Mouse (Mus musculus): ENCODE measurements around the gene Vmn1r79. TPM values are rescaled to one million over a fixed set of nuclear protein-coding genes. Genes with fewer than 3 reads are reported as not detected.

Gene Vmn1r79
- total and polyA plus RNA-seq, 3 experiments: not detected

DNA sequence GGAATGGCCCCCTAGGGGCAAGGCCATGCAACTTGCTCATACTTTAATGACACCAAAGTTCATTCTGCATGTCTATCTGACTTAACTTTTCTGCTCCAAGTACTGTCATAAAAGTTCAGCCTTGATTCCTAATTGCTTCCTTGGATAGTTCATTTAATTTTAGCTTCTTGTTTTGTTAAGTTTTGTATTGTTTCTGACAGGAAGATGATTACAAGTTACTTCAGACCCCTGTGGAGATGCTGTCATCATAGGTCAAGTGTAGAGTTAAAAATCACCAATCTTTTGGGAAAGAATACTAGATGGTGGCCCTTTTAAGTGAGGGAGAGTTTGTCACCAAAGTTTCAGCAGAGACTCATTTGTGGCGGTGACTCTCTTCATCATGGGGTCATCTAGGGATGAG lies 17.9 kb downstream of the Vmn1r79 start, which contains the start of gene Vmn1r80:
Vmn1r80 (plus strand) TSS at position 301 of the 400 bp plus-strand sequence.
- dilution Hi-C loops (cut with MboI; ENCODE audit: extremely low pct_ligation_motif_present, extremely low pct_unique_long_range_greater_than_20kb, low sequenced_read_pairs) (no loop called here), in situ Hi-C loops (cut with MboI; ENCODE audit: low pct_ligation_motif_present, low pct_unique_long_range_greater_than_20kb, low sequenced_read_pairs) (no loop called here)
- no peak within 1 kb of the TSS for H3K4me2 ChIP-seq (ENCODE audit: insufficient read depth, low read depth, poor library complexity, severe bottlenecking)
- H3K9ac ChIP-seq (ENCODE audit: insufficient read depth, low read depth): no peak within 1 kb of the TSS
- H3K27me3 ChIP-seq (replicated peaks): no peaks in the 10 kb centered on the region
- no peak within 1 kb of the TSS for H3K27ac ChIP-seq (ENCODE audit: insufficient read depth, low read depth)
- peaks cover 9% of the 10 kb centered on the region for H3K9me3 ChIP-seq (replicated peaks; ENCODE audit: low read length)
- no peak within 1 kb of the TSS for H3K4me3 ChIP-seq (replicated peaks in 1 of 3; ENCODE audit: low read depth in 2 of 3, low read length in 2 of 3, poor library complexity in 1 of 3)
- TF ChIP-seq MAZ (IDR thresholded peaks at IDR 0.05; ENCODE audit: low read depth, low read length) (no peak), POLR2AphosphoS2 (IDR thresholded peaks at IDR 0.05; ENCODE audit: low read depth, low read length) (no peak)
- DNase-seq (ENCODE audit: extremely low read depth): no peak
- H3K36me3 ChIP-seq (replicated peaks in 1 of 2; ENCODE audit: control insufficient read depth in 1 of 2, insufficient read depth in 1 of 2, low read length in 1 of 2): no peaks in the 10 kb centered on the region
- no peaks in the 10 kb centered on the region for H3K4me1 ChIP-seq (ENCODE audit: control insufficient read depth in 1 of 2, insufficient read depth in 2 of 2)
- no peaks in the 10 kb centered on the region for H3K79me2 ChIP-seq (replicated peaks; ENCODE audit: control insufficient read depth, extremely low read depth, insufficient read depth, poor library complexity, severe bottlenecking)

DNA sequence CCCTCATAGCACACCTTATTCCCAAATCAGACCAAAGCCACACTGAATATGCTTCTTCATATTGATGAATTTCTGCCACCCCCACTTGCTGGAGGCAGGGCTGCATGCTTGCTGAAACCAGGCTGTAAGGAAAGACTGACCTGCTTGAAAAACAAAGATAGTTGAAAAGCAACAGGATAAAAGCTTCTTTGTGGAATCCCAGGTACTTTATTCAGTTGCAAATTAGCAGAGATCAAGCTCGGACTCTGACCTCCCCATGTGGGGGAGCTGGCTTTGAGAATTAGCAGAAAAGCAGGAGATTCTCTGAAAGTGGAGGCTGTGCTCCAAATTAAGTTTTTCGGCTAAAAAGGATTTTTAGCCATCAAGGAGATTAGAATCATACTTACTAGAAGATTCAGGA lies 33.1 kb downstream of the Vmn1r79 start:
- in situ Hi-C loops (cut with MboI; ENCODE audit: low pct_ligation_motif_present, low pct_unique_long_range_greater_than_20kb, low sequenced_read_pairs) (no loop called here), dilution Hi-C loops (cut with MboI; ENCODE audit: extremely low pct_ligation_motif_present, extremely low pct_unique_long_range_greater_than_20kb, low sequenced_read_pairs) (no loop called here)
- Histone ChIP-seq H3K4me3 (replicated peaks in 1 of 3; ENCODE audit: low read depth in 2 of 3, low read length in 2 of 3, poor library complexity in 1 of 3) (no peak overlapping the region), H3K9me3 (replicated peaks; ENCODE audit: low read length) (peaks cover 3% of the 10 kb centered on the region), H3K4me2 (ENCODE audit: insufficient read depth, low read depth, poor library complexity, severe bottlenecking) (no peak overlapping the region), H3K9ac (ENCODE audit: insufficient read depth, low read depth) (no peak overlapping the region), H3K27me3 (replicated peaks) (no peaks in the 10 kb centered on the region), H3K36me3 (replicated peaks in 1 of 2; ENCODE audit: control insufficient read depth in 1 of 2, insufficient read depth in 1 of 2, low read length in 1 of 2) (no peaks in the 10 kb centered on the region), H3K79me2 (replicated peaks; ENCODE audit: control insufficient read depth, extremely low read depth, insufficient read depth, poor library complexity, severe bottlenecking) (no peaks in the 10 kb centered on the region), H3K27ac (ENCODE audit: insufficient read depth, low read depth) (no peak overlapping the region), H3K4me1 (ENCODE audit: control insufficient read depth in 1 of 2, insufficient read depth in 2 of 2) (no peaks in the 10 kb centered on the region)
- no peak for DNase-seq (ENCODE audit: extremely low read depth)
- TF ChIP-seq BHLHE40 (IDR thresholded peaks at IDR 0.05; ENCODE audit: low read depth, low read length) (no peak), SMC3 (IDR thresholded peaks at IDR 0.05; ENCODE audit: low read depth, low read length) (no peak), TCF12 (IDR thresholded peaks at IDR 0.05; ENCODE audit: low read depth, low read length) (no peak), SIN3A (IDR thresholded peaks at IDR 0.05; ENCODE audit: low read length) (no peak), USF2 (conservative IDR thresholded peaks at IDR 0.05; ENCODE audit: low read depth, low read length) (no peak), MAFK (IDR thresholded peaks at IDR 0.05; ENCODE audit: insufficient replicate concordance, low read length) (no peak), PAX5 (IDR thresholded peaks at IDR 0.05; ENCODE audit: low read length) (no peak), ETS1 (conservative IDR thresholded peaks at IDR 0.05; ENCODE audit: low read depth, low read length) (no peak), MAX (IDR thresholded peaks at IDR 0.05; ENCODE audit: low read length) (no peak), KAT2A (IDR thresholded peaks at IDR 0.05; ENCODE audit: insufficient replicate concordance, low read length) (no peak), CHD1 (IDR thresholded peaks at IDR 0.05; ENCODE audit: low read depth, low read length) (no peak), MEF2A (IDR thresholded peaks at IDR 0.05; ENCODE audit: borderline replicate concordance, low read depth, low read length) (no peak), ZC3H11A (IDR thresholded peaks at IDR 0.05; ENCODE audit: low read depth, low read length) (no peak), EP300 (IDR thresholded peaks at IDR 0.05; ENCODE audit: low read length) (no peak), MXI1 (IDR thresholded peaks at IDR 0.05; ENCODE audit: low read depth, low read length) (no peak), ELF1 (IDR thresholded peaks at IDR 0.05; ENCODE audit: low read depth, low read length) (no peak)

Other genes with a start within 250 kb of the Vmn1r79 start
- not detected in 2 replicates for gene Vmn1r76, start 233.1 kb upstream of the Vmn1r79 start, total RNA-seq (2012; rRNA removed)
- gene Vmn1r76, start 233.1 kb upstream of the Vmn1r79 start, total RNA-seq (2014; rRNA removed): not detected in 2 replicates
- gene Vmn1r76, start 233.1 kb upstream of the Vmn1r79 start, polyA plus RNA-seq (2012; ENCODE audit: insufficient read length, low read depth): 0.03 TPM in 1 of 2 replicates, not detected in the other
- gene Vmn1r77, start 134.5 kb upstream of the Vmn1r79 start, total RNA-seq (2012; rRNA removed): not detected in 2 replicates
- gene Vmn1r77, start 134.5 kb upstream of the Vmn1r79 start, total RNA-seq (2014; rRNA removed): not detected in 2 replicates
- gene Vmn1r77, start 134.5 kb upstream of the Vmn1r79 start, polyA plus RNA-seq (2012; ENCODE audit: insufficient read length, low read depth): not detected in 2 replicates
- not detected in 2 replicates for gene Vmn1r78, start 21.0 kb upstream of the Vmn1r79 start, total RNA-seq (2012; rRNA removed)
- gene Vmn1r78, start 21.0 kb upstream of the Vmn1r79 start, total RNA-seq (2014; rRNA removed): not detected in 2 replicates
- gene Vmn1r78, start 21.0 kb upstream of the Vmn1r79 start, polyA plus RNA-seq (2012; ENCODE audit: insufficient read length, low read depth): not detected in 2 replicates
- gene Vmn1r80, start 18.0 kb downstream of the Vmn1r79 start, total RNA-seq (2012; rRNA removed): not detected in 2 replicates
- not detected in 2 replicates for gene Vmn1r80, start 18.0 kb downstream of the Vmn1r79 start, total RNA-seq (2014; rRNA removed)
- not detected in 2 replicates for gene Vmn1r80, start 18.0 kb downstream of the Vmn1r79 start, polyA plus RNA-seq (2012; ENCODE audit: insufficient read length, low read depth)
- gene Vmn1r81, start 97.0 kb downstream of the Vmn1r79 start, total RNA-seq (2012; rRNA removed): not detected in 2 replicates
- gene Vmn1r81, start 97.0 kb downstream of the Vmn1r79 start, total RNA-seq (2014; rRNA removed): not detected in 2 replicates
- not detected in 2 replicates for gene Vmn1r81, start 97.0 kb downstream of the Vmn1r79 start, polyA plus RNA-seq (2012; ENCODE audit: insufficient read length, low read depth)
- gene Vmn1r82, start 129.2 kb downstream of the Vmn1r79 start, total RNA-seq (2012; rRNA removed): not detected in 2 replicates
- gene Vmn1r82, start 129.2 kb downstream of the Vmn1r79 start, total RNA-seq (2014; rRNA removed): not detected in 2 replicates
- not detected in 2 replicates for gene Vmn1r82, start 129.2 kb downstream of the Vmn1r79 start, polyA plus RNA-seq (2012; ENCODE audit: insufficient read length, low read depth)
- gene Vmn1r83, start 158.2 kb downstream of the Vmn1r79 start, total RNA-seq (2012; rRNA removed): not detected in 2 replicates
- gene Vmn1r83, start 158.2 kb downstream of the Vmn1r79 start, total RNA-seq (2014; rRNA removed): not detected in 2 replicates
- gene Vmn1r83, start 158.2 kb downstream of the Vmn1r79 start, polyA plus RNA-seq (2012; ENCODE audit: insufficient read length, low read depth): not detected in 2 replicates
- not detected in 2 replicates for gene Vmn1r84, start 198.0 kb downstream of the Vmn1r79 start, total RNA-seq (2012; rRNA removed)
- gene Vmn1r84, start 198.0 kb downstream of the Vmn1r79 start, total RNA-seq (2014; rRNA removed): not detected in 2 replicates
- gene Vmn1r84, start 198.0 kb downstream of the Vmn1r79 start, polyA plus RNA-seq (2012; ENCODE audit: insufficient read length, low read depth): not detected in 2 replicates

Data from CH12.LX (cell line).